Mouse (Mus musculus) layer of hippocampus, adult 9-11 months (tissue): ENCODE measurements around the gene Eno3.

Source experiments
- DNase-seq: peaks from one replicate; pipeline ENCODE4 v3.0.0; 2022

The Eno3 gene

DNA sequence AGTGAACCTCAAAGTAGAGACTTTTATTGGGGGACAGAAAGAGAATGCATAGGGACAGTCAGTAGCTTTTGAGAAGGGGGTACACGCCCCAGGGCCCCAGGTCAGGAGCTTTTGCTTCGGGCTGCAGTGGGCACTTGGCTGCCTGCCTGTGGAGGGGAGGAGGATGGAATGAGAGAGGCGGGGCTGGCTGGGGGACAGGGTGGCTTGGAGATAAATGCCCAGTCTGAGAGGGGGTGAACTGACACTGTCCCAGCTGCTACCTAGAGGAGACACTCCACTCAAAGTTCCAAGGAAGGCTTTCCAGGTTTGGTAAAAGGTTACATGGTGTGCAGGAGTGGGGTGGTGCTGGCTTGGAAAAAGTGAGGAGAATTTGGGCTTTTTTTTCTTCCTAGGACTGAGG lies at the start of gene Eno3:
TSS of gene Eno3 (plus strand) at position 239 of the 400 bp plus-strand sequence.
- DNase-seq = no peak

DNA sequence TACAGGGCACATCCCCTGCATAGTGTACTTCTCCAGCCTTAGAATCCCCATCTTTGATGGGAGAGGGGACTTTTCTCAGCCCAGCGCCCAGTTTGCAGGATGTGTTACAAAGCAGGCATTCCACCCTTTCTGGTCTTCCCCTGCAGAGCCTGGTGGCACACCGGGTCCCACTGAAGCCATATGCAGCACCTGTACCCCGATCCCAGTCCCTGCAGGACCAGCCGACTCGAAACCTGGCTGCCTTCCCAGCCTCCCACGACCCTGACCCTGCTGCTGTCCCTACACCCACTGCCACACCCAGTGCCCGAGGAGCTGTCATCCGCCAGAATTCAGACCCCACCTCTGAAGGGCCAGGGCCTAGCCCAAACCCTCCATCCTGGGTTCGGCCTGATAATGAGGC lies 49.4 kb upstream of the Eno3 start:
- no peak for DNase-seq

DNA sequence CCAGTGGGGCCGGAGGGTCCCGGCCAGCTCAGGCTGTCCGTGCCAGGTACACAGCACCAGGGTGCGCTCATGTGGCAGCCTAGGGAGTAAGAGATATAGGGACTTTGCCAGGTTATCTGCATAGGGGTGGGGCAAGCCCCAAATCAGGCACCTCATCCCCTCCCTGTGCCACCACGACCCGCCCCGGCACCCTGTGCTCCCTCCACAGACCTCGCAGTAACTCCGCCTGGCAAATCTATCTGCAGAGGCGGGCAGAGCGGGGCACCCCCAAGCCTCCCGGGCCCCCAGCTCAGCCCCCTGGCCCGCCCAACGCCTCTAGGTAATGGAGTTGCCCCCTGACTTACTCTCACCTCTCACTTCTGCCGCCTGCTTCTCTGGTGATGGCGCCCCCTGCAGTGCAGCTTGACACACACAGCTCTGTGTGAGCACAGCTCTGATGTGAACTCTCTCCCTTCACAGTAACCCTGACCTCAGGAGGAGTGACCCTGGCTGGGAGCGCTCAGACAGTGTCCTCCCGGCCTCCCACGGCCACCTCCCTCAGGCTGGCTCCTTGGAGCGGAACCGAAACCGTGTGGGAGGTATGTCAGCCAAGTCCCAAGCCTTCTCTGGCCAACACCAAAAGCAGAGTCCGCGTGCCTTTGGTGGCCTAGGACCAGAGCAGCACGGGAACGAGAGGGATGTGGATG lies 48.5 kb upstream of the Eno3 start:
- peak; percentile 36 for DNase-seq

DNA sequence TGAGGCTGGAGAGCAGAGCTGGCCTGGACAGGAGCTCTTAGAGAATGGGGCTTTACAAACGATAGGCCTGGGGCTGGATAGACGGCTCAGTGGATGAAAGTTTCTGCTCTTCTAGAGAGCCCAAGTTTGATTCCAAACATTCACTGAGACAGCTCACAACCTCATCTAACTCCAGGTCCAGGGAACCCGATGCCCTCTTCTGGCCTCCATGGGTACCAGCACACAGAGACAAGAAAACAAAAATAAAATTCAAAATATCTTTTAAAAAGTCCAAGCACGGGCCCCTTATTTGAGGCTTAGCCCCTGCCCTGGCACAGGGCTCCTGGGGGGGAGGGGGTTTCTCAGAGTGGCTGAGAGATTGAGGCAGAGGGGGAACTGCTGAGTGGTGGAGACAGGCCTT lies 46.2 kb upstream of the Eno3 start:
- no peak for DNase-seq

DNA sequence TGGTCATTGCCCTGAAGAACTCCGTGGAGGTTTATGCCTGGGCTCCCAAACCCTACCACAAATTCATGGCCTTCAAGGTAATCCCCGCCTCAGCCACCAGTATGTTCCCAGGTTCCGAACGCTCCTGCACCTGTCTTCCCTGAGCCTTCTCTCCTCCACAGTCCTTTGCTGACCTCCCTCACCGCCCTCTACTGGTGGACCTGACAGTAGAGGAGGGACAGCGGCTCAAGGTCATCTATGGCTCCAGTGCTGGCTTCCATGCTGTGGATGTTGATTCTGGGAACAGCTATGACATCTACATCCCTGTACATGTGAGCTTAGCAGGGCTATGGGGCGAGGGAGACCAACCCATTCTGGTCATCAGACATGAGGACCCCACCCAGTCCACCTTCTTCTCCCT lies 44.5 kb upstream of the Eno3 start:
- DNase-seq = no peak

DNA sequence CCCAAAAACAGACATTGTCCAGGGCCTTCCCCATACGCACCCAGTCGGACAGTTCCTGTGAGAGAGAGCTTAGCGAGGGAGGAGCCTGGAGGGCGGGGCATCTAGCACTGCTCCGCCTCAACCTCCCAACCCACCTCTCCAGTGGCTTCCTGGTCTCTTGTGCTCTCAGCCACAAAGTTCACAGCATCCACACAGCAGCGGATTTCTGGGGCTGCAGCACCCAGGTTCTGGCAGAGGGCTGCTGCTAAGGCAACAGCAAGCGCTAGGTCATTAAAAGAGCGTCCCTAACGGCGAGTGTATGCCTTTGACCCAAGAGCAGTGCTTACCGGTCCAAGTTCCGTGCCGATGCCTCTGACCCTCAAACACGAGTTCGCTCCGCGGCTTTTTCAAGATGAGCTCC lies 41.9 kb upstream of the Eno3 start:
- peak; percentile 64 for DNase-seq

DNA sequence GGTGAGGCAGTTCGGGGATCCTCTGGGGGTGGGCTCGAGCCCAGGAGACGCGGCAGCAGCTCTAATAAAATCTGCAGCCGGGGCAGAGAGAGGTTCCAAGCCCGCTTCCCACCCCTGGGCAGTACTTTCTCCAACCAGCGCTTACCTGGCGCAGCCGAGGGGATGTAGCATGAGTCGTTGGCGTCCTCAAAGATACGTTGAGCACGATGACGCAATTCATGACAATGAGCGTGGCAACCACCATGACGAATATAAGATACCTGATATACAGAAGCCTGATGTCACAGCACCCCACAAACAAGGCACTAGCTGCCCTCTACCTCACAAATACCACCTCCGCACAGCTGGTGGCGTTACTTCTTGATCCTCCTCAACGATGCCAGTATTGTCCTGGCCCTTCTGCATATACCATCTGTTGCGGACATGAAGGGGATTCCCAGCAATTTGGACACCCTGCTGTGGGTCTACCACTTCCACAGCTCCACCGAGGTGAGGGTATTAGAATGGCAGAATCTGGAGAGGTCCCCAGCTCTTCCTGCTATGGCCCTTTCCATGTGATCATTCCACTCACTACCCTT lies 41.4 kb upstream of the Eno3 start, which contains the start of gene 4930544D05Rik:
TSS of gene 4930544D05Rik (plus strand) at position 333 of the 578 bp plus-strand sequence.
- DNase-seq = no peak

DNA sequence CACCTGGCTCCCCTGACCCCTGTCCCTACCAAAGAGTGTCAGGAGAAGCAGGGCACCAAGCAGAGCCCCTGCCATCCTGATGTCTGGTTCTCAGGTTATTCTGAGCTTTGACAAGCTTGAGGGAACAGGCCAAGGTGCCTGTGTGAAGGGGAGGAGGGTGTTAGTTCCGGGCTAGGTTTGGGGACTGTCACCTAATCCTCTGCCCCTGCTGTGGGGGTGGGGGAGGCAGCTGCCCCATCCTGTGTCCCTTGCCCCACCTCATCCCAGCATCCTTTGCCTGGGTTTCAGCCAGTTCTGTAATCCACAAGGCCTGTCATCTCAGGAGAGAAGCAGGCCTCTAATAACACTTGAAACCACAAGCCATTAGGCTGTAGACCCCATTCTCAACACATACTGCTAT lies 37.9 kb upstream of the Eno3 start, which contains the start of gene Chrne:
TSS of gene Chrne (minus strand) at position 116 of the 400 bp plus-strand sequence.
- DNase-seq = no peak

DNA sequence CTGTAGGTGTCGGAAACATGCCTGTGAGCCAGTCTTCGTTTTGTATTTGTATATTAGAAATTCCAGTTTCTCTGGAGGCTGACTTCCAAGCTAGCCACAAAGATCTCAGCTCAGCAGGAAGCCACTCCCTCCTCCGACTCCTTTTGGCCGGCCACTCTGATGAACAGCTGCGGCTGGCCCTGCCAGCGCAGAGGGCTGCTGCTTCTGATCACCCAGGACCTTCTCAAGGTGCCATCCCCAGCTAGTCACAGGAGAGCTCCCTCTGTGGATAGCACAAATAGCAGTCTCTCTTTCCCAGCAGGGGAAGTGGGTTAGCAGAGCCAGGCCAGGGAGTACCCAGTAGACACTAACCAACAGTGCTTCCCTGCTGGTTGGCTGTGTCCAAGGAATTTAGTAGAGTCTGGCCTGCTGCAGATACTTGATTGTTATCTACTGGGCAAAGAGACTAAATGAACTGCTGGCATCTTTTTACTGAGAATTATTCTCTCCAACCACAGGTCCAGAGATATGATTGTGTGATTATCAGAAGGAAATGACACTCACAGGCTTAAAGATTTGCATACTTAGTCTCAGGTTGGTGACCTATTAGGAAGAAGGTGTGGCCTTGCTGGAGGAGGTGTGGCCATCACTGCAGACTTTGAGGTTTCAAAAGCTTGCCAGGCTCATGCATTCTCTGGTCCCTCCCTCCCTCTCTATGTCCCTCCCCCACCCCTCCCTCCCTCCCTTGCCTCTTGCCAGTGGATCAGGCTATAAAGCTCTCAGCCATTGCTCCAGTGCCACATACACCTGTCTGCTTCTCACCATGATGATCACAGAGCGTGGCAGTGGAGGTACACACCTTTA lies 34.8 kb upstream of the Eno3 start:
- DNase-seq = no peak

DNA sequence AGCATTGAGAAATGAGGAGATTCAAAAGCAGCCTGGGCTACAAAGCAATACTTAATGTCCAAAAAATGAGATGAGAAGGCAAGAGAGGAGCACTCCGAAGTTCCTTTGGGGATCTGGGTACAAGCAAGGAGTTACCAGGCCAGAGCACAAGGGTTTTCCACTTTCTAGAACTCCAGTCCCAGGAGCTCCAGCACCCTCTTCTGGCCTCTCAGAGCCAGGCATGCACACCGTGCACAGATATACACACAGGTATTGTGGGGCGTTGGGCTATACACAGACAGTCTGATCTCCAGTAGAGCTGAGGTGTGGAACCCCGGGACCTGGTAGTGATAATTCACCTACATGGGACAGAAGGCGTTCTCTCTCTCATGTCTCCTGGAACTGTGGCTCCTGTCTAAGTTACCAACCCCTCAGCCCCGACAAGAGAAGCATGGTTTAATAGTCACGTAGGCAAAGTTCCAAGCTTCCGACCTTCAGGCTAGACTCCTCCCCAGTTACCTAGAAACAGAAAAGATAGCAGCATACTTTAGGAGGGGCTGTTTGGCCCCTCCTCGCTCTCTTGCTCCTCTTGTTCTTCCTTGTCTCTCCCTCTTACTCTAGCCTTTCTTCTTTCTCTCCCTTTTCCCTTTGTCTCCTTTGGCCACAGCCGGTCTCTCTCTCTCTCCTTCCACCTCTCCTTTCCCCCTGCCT lies 33.8 kb upstream of the Eno3 start:
- no peak for DNase-seq

DNA sequence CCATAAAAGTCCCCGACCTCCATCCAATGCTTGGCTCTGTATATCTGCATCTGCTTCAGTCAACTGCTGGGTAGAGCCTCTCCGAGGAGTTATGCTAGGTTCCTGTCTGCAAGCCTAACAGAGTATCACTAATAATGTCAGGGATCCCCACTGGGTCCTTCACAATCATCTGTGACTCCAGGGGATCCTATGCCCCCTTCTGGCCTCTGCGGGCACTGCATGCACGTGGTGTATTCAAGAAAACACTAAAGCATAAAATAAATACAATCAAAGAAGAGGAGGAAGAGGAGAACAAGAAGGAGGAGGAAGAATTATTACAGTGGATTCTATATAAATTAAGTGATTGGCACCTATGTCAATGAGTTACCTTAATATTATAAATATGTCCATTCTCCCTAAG lies 31.5 kb upstream of the Eno3 start:
- no peak for DNase-seq

DNA sequence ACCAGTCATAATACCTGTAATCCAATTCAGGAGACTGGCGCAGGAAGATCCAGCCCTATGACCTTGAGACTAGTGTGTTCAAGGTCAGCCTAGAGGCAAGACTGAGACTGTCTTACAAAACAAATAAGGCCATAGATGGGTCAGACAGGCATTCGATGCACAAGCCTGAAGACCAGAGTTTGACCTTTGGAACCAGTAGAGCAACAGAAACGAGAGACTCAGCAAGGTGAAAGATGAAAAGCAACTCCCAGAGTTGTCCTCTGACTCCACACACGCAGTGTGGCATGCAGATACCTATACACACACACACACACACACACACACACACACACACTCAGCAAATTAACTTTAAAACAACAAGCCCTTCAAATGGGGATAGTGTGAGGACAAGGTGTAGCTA lies 30.1 kb upstream of the Eno3 start:
- no peak for DNase-seq

DNA sequence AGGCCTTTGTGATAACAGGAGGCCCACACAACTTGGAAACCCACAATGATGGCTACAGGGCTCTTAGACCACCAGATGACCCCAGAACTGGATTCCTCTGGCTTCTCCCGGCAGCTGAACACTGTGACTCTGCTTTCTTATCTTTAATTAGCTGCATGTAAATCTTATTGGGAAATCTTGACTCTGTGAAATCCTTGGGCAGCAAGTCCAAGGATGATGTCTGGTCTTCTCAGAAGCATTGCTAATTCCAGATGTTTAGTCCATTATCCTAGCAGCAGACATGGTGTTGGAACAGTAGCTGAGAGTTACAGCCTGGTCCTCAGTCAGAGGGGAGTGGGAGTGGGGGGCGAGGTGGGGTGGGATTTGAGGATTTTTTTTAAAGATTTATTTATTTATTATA lies 28.6 kb upstream of the Eno3 start:
- no peak for DNase-seq

DNA sequence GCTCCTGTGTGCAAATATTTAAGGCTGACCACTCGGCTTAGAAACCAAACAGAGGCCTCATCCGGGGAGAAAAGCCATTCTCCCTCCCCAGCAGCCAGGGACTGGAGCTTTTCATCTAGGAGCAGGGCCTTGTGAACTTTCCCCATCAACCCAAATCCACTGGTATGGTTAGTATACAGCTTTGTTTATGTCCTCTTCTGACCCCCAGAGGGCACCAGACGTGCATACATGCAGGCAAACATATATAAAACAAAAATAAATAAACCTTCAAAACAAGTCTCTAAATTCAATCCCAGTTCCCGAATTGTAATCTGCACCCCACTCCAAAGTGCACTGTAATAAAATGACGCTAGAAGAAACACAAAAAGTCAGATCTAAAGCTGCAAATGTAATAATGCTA lies 27.4 kb upstream of the Eno3 start:
- no peak for DNase-seq

DNA sequence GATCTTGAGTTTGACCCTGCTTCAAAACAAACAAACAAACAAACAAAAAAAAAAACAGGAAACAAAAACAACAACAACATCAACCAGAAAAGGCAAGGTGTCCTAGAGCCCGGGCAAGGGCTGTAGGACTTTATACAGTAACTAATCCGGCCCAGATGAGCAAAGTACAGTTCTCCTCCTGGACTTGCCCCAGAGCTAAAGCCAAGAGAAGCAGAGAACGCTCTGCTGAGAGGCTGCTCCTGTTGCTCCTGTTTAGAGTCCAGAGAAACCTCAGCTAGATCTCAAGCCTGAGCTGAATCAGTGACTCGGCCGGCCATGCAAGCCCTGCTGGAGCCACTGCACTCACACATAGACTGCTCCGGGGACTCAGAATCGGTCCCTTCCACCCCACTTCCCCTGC lies 26.9 kb upstream of the Eno3 start:
- no peak for DNase-seq

DNA sequence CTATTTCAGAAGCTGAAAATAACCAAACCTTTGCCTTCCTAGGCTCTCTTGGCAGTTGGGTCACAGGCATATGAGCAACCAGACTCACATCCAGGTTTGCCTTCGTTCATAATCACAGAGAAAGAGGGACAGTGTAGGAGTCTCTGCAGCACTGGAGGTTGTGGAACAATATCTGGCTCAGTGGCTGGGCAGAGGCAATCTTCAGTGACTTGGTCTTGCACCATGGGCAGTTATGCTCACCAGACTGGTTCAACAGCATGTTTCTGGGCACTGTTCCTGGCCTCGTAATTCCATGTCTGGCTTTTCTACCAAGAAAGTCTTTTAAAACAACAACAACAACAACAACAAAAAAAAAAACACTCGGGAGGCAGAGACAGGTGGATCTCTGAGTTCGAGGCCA lies 21.4 kb upstream of the Eno3 start:
- DNase-seq = no peak

DNA sequence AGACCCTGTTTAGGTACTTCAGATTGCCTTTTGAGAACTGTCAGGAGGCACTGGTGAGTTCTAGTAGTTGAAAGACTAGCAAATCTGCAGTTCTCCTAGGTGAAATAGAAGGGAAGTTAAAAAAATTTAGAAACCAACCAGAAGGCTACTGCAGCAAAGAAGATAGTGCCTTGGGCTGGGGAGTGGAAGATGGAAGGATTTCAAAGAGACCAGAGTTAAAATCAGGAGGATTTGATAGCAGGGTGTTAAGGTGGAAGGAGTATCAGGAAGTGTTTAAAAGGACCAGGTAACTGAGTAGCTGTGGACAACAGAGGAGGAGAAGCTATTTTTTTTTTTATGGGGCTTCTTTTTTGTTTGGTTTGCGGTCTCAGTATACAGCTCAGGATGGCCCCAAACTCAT lies 19.2 kb upstream of the Eno3 start:
- DNase-seq = no peak

DNA sequence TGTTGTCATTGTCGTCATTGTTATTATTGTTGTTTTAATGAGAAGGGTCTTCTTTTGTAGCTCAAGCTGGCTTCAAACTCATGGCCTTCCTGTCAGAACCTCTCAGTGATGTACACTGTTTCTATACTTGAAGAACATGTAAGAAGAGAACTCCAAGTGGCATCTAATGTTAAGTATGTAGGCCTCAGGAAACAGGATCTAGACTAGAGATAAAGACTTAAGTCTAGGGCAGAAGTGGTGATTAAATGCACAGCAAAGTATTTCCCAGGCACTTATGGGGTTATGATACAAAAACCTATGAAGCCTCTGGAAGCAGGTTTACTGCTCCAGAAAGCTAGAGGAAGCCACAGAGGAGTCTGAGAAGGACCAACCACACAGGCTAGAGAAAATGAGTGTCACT lies 18.7 kb upstream of the Eno3 start:
- no peak for DNase-seq

DNA sequence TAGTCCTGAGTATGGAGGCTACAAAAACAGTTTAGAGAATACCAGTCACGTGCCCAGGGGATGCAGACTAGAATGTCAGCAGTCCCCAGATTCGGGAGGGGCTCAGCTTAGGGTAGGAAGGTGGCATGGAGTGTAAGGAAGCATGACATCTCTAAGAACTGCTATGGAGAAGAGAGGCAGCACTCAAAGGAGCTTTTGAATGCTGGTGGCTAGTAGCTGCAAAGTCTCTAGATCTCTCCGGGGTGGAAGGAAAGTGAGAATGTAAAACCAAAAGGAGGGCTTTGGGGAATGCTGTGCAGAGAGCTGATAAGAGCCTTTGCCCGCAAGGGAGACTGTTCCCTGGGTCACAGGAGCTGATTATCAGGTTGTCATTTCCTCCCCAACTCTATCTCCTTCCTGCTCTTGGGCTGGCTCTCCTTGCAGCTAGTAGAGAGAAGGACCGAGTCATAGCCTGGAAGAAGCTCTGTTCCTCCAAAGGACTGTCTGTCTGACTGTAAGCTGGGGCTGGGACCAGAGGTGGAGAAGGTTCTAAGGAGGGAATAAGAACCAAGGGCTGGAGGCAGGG lies 18.2 kb upstream of the Eno3 start, which contains the start of gene Gp1ba:
TSS of gene Gp1ba (plus strand) at position 409 of the 565 bp plus-strand sequence.
- no peak for DNase-seq

DNA sequence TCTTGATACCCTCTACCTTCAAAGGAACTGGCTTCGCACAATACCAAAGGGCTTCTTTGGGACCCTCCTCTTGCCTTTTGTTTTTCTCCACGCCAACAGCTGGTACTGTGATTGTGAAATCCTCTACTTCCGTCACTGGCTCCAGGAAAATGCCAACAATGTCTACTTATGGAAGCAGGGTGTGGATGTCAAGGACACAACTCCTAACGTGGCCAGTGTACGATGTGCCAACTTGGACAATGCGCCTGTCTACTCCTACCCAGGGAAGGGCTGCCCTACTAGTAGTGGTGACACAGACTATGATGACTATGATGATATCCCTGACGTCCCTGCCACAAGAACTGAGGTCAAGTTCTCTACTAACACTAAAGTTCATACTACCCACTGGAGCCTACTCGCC lies 17.0 kb upstream of the Eno3 start:
- DNase-seq = no peak

DNA sequence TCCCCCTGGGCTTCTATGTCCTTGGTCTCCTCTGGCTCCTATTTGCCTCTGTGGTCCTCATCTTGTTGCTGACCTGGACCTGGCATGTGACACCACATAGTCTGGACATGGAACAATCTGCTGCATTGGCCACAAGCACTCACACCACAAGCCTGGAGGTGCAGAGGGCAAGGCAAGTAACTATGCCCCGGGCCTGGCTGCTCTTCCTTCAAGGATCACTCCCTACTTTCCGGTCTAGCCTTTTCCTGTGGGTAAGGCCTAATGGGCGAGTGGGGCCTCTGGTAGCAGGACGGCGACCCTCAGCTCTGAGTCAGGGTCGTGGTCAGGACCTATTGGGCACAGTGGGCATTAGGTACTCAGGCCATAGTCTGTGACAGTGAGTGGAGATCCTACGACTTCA lies 15.8 kb upstream of the Eno3 start:
- DNase-seq = no peak

DNA sequence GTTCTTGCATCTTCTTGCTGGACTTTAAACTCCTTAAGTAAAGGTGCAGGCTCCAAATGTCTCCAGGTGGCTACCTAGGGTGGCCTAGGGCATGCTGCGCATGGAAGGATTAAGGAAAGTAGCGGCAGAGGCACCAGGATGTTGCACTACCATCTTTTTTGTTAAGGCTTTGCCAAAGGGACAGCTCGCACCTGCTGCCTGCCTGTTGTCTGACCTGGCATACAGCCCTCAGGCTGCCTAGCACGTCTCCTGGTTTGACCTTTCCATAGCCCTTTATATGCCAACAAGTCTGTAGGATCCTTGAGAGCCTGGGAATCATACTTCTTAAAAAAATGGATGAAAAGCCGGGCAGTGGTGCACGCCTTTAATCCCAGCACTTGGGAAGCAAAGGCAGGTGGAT lies 14.0 kb upstream of the Eno3 start:
- no peak for DNase-seq

DNA sequence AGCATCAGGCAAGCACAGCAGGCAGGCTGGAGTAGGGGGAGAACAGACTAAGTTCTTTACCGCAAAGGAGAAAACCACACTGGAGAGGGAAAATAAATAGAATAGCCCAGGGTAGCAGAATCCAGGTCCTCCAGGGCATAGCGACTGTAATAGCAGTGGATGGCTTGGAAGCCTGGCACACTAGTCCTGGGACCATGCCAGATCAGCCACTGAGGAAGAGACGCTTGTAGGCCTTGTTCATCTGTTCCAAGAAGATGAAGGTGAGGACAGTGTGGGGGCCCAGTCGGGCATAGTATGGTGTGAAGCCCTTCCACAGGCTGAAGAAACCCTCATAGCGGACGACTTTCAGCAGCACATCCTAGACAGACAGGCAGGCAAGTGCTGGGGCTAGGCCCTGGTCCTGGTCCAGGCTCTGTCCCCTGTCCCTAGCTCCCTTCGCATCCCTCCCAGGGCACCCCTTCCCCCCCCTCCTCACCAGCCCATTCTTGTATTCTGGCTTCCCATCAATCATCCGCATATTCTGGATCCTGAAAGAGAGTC lies 12.4 kb upstream of the Eno3 start:
- no peak for DNase-seq
